Comparison of ENCODE assay signal across 18 mouse cellular contexts in the genomic region with DNA sequence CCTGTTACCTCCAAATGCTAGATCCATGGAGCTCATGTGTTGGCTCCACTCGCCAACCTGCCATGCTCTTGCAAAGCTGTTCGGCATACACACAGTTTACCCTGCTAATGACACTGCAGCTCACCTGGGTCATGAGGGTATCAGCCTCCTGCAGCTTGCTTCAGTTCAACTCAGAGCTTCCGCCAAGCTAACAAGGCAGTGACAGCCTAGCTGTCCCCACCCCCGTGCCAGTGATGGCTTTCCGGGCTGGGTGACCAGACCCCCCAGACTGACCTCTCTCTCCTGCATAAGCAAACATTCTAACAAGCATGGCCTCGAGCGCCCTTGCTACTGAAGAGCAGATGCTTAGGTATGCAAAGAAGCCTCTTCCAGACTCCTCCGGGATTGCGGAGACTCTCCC.
"Had no signal": no experiment of that assay in that cellular context is flagged by ENCODE, and none has a peak within 500 bp of the region (broad histone marks: within the 10 kb centered on the region; RNA-seq: fewer than 3 reads in every experiment).

No protein-coding gene starts in this region.

- H3K4me3 ChIP-seq: limb, embryonic 13.5 days; megakaryocyte, embryonic 14.5 days; midbrain, embryonic 15.5 days; neural tube, embryonic 12.5 days had no signal

- H3K9me3 ChIP-seq: limb, embryonic 13.5 days; megakaryocyte, embryonic 14.5 days; midbrain, embryonic 15.5 days; neural tube, embryonic 12.5 days had no signal

- DNase-seq: kidney, adult 11 months; kidney, adult 9 months; kidney, postnatal 36 days; layer of hippocampus, adult 9-11 months; layer of hippocampus, postnatal 36 days; lung, postnatal 10 days; right cerebral cortex, postnatal 4 days; spleen, adult 18-20 months; thymus, adult 18-20 months; thymus, postnatal 14 days had no signal

- H3K27ac ChIP-seq: hindbrain, postnatal 0 days; kidney, postnatal 0 days; limb, embryonic 13.5 days; macrophage; midbrain, embryonic 15.5 days; neural tube, embryonic 12.5 days had no signal

- H3K4me1 ChIP-seq: megakaryocyte, embryonic 14.5 days; midbrain, embryonic 15.5 days had no signal

- H3K36me3 ChIP-seq: limb, embryonic 13.5 days; midbrain, embryonic 15.5 days; neural tube, embryonic 12.5 days had no signal

- H3K9ac ChIP-seq: limb, embryonic 13.5 days; midbrain, embryonic 15.5 days; neural tube, embryonic 12.5 days had no signal

- ATAC-seq: hindbrain, postnatal 0 days; midbrain, embryonic 15.5 days had no signal

- H3K4me2 ChIP-seq: limb, embryonic 13.5 days; midbrain, embryonic 11.5 days; midbrain, embryonic 15.5 days; neural tube, embryonic 12.5 days had no signal

- H3K27me3 ChIP-seq: midbrain, embryonic 15.5 days; neural tube, embryonic 12.5 days had no signal
